Mouse (Mus musculus) bone marrow, adult 2 months (tissue): ENCODE measurements around the gene Gm28557.

Source experiments
- CTCF ChIP-seq: fragments of 200-500 bp; IDR thresholded peaks from 2 replicates; pipeline ENCODE4 v1.5.1; 2011; ENCODE audit warnings: low read length, control low read depth; ENCODE audit not compliant: control insufficient read depth, insufficient read depth
- POLR2A ChIP-seq: fragments of 200-500 bp; IDR thresholded peaks from 2 replicates; pipeline ENCODE4 v1.6.1; 2011; ENCODE audit warnings: low read depth, mild to moderate bottlenecking, control low read depth, low read length, borderline replicate concordance; ENCODE audit not compliant: control insufficient read depth

DNA sequence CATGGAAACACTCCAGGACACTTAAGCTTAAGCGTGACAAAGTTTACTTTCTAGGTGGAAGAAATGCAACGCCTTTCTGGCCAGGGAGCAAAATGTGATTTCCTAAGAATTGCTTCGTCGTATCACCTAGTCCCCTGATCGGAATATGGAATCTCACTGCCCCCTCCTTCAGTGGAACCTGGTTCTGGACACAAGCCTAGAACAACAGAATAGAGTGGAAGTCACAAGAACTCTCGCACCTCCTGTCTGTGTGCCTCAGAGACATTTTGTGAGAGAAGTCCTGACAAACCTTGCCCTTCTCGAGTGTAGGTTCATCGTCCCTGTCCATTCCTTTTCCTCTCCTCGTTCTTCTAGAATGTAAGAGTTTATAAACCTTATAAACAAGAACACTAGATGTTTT is 723 bp downstream of the Gm28557 start:
- TF ChIP-seq POLR2A, result no peak
- no peak for TF ChIP-seq CTCF
